Mouse (Mus musculus) MEL (cell line): Measurements from ENCODE around the gene Gm20458.

Experiments
- CTCF ChIP-seq, 3 experiments: IDR thresholded peaks in 2 of 3; conservative IDR thresholded peaks in 1 of 3; 2 replicates each; pipeline ENCODE4 v1.5.1; 2011 to 2012; ENCODE audit warnings: low read length in 3 of 3, low read depth in 2 of 3, mild to moderate bottlenecking in 2 of 3, improper control_type of control experiment in 1 of 3, inconsistent platforms in 1 of 3, mixed read lengths in 1 of 3, moderate library complexity in 1 of 3; ENCODE audit not compliant: control insufficient read depth in 1 of 3, insufficient read depth in 1 of 3, poor library complexity in 1 of 3, severe bottlenecking in 1 of 3
- ETS1 ChIP-seq: IDR thresholded peaks from 2 replicates; pipeline ENCODE4 v1.6.1; 2012; ENCODE audit warnings: low read depth, mild to moderate bottlenecking, inconsistent platforms, low read length, improper control_type of control experiment, moderate library complexity
- MAX ChIP-seq: IDR thresholded peaks from 2 replicates; pipeline ENCODE4 v1.6.1; 2011; ENCODE audit warnings: low read length, improper control_type of control experiment
- TCF12 ChIP-seq: IDR thresholded peaks from 2 replicates; pipeline ENCODE4 v1.6.1; 2014; ENCODE audit warnings: low read depth, mild to moderate bottlenecking, inconsistent platforms, low read length, improper control_type of control experiment, moderate library complexity
- UBTF ChIP-seq: IDR thresholded peaks from 2 replicates; pipeline ENCODE4 v1.6.1; 2012; ENCODE audit warnings: low read depth, mild to moderate bottlenecking, inconsistent platforms, low read length, improper control_type of control experiment, moderate library complexity, borderline replicate concordance; ENCODE audit not compliant: insufficient read depth
- USF2 ChIP-seq, 2 experiments: IDR thresholded peaks; 2 replicates each; pipeline ENCODE4 v1.6.1; 2011 to 2012; ENCODE audit warnings: improper control_type of control experiment in 2 of 2, low read length in 2 of 2, borderline replicate concordance in 1 of 2, inconsistent platforms in 1 of 2, low read depth in 1 of 2, mild to moderate bottlenecking in 1 of 2; ENCODE audit not compliant: insufficient read depth in 1 of 2
- ZC3H11A ChIP-seq: IDR thresholded peaks from 2 replicates; pipeline ENCODE4 v1.6.1; 2012; ENCODE audit warnings: low read depth, mild to moderate bottlenecking, inconsistent platforms, low read length, improper control_type of control experiment
- ZNF384 ChIP-seq: IDR thresholded peaks from 2 replicates; pipeline ENCODE4 v1.6.1; 2012; ENCODE audit warnings: low read depth, mild to moderate bottlenecking, inconsistent platforms, low read length, improper control_type of control experiment

DNA sequence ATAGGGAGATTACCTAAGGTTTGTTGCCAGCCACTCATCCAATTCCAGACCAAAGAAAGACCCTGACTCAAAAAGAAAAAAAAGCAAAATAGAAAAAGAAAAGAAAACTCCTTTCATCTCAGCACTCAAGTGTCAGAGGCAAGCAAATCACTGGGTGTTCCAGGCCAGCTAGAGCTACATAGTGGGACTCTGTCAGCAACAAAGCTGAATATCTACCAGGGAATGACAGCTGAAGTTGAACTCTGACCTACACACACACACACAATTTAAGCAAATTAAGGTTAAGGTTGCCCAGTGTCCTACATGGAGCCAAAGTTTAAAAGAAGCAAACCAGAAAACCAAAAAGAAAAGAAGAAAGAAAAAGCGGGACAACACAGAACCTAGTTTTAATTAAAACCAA lies 12.6 kb upstream of the Gm20458 start:
- TF ChIP-seq CTCF (IDR thresholded peaks at IDR 0.05 in 2 of 3, conservative IDR thresholded peaks at IDR 0.05 in 1 of 3; ENCODE audit: control insufficient read depth in 1 of 3, insufficient read depth in 1 of 3, low read depth in 2 of 3, low read length in 3 of 3, poor library complexity in 1 of 3, severe bottlenecking in 1 of 3), result no peak
- no peak for TF ChIP-seq UBTF
- no peak for TF ChIP-seq ETS1
- TF ChIP-seq MAX, result no peak
- no peak for TF ChIP-seq ZNF384
- no peak for TF ChIP-seq ZC3H11A
- TF ChIP-seq USF2 (IDR thresholded peaks at IDR 0.05; ENCODE audit: borderline replicate concordance in 1 of 2, insufficient read depth in 1 of 2, low read depth in 1 of 2, low read length in 2 of 2), result no peak
- no peak for TF ChIP-seq TCF12
